Mouse (Mus musculus): ENCODE results near the gene Cisd1. TPM values are rescaled to one million over a fixed set of nuclear protein-coding genes. Genes with fewer than 3 reads are reported as not detected.

Gene Cisd1
- polyA plus RNA-seq, 1 experiment from 2014 or later, result 111 TPM

GRCm38 (mm10) chr10:71346722-71347508 is 2.2 kb upstream of the Cisd1 start:
- no peaks in the 10 kb centered on the region for H3K9me3 ChIP-seq (ENCODE audit: control insufficient read depth, low read length)
- peak overlapping the region; percentile 38; the same call in 1 of the 2 replicates for H3K27ac ChIP-seq (replicated peaks; ENCODE audit: low read depth, low read length)
- DNase-seq (ENCODE audit: low spot score), result no peak
- peak overlapping the region; percentile 53; the same call in 1 of the 2 replicates for H3K9ac ChIP-seq (ENCODE audit: low read length)
- 10% methylated on average over 13 of the region's 13 CpGs for WGBS
- no peak; the same call in 1 of the 2 replicates for ATAC-seq (ENCODE audit: insufficient number of reproducible peaks, low FRiP score, low TSS enrichment, low read depth)
- no peaks in the 10 kb centered on the region for H3K36me3 ChIP-seq (ENCODE audit: control insufficient read depth, insufficient read depth, low read length)
- peak overlapping the region; percentile 87 for H3K4me3 ChIP-seq (ENCODE audit: low read depth, low read length)
- H3K4me1 ChIP-seq (ENCODE audit: control insufficient read depth, insufficient read depth, low read length), result peaks cover 9% of the 10 kb centered on the region
- no peaks in the 10 kb centered on the region for H3K27me3 ChIP-seq (ENCODE audit: control insufficient read depth, insufficient read depth, low read length)
- H3K4me2 ChIP-seq (ENCODE audit: low read depth, severe bottlenecking), result peak overlapping the region; percentile 94

- H3K9ac ChIP-seq (ENCODE audit: low read length), result no peak overlapping the region
- DNase-seq (ENCODE audit: low spot score), result no peak
- H3K4me2 ChIP-seq (ENCODE audit: low read depth, severe bottlenecking), result no peak overlapping the region
- H3K27ac ChIP-seq (replicated peaks; ENCODE audit: low read depth, low read length), result no peak overlapping the region
- H3K4me3 ChIP-seq (ENCODE audit: low read depth, low read length), result no peak overlapping the region
- WGBS, result 36% methylated on average over 2 of the region's 2 CpGs
- no peaks in the 10 kb centered on the region for H3K27me3 ChIP-seq (ENCODE audit: control insufficient read depth, insufficient read depth, low read length)
- H3K4me1 ChIP-seq (ENCODE audit: control insufficient read depth, insufficient read depth, low read length), result peaks cover 9% of the 10 kb centered on the region
- no peaks in the 10 kb centered on the region for H3K36me3 ChIP-seq (ENCODE audit: control insufficient read depth, insufficient read depth, low read length)
- no peaks in the 10 kb centered on the region for H3K9me3 ChIP-seq (ENCODE audit: control insufficient read depth, low read length)
- no peak for ATAC-seq (ENCODE audit: insufficient number of reproducible peaks, low FRiP score, low TSS enrichment, low read depth)
Measured at GRCm38 (mm10) chr10:71346106-71346505, 1.4 kb upstream of the Cisd1 start.

GRCm38 (mm10) chr10:71343567-71344265 is 1.0 kb downstream of the Cisd1 start:
- Histone ChIP-seq H3K36me3 (ENCODE audit: control insufficient read depth, insufficient read depth, low read length) (no peaks in the 10 kb centered on the region), H3K27ac (replicated peaks; ENCODE audit: low read depth, low read length) (no peak overlapping the region), H3K27me3 (ENCODE audit: control insufficient read depth, insufficient read depth, low read length) (no peaks in the 10 kb centered on the region), H3K4me3 (ENCODE audit: low read depth, low read length) (peak overlapping the region; percentile 60), H3K9me3 (ENCODE audit: control insufficient read depth, low read length) (no peaks in the 10 kb centered on the region), H3K4me2 (ENCODE audit: low read depth, severe bottlenecking) (peak overlapping the region; percentile 78), H3K4me1 (ENCODE audit: control insufficient read depth, insufficient read depth, low read length) (peaks cover 14% of the 10 kb centered on the region), H3K9ac (ENCODE audit: low read length) (no peak overlapping the region; the same call in 1 of the 2 replicates)
- ATAC-seq (ENCODE audit: insufficient number of reproducible peaks, low FRiP score, low TSS enrichment, low read depth) (no peak), DNase-seq (ENCODE audit: low spot score) (no peak)
- WGBS, result 24% methylated on average over 14 of the region's 14 CpGs

DNA sequence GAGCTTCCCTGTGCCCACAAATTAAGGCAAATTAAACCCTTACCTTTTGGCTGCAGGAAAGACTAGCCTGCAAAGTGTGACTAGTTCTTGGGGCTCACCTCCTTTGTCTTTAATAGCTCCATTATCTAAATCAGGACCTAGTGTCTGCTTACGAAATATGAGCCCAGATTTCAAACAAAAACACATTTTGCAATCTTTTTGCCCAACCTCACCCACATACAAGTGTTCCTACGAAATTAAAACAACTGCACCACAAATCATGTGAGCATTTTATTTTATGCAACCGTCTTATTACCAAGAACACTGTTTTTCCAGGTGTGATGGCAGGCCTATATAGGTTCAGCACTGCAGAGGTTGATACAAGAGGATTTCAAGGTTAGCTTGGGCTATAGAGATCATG is 1.6 kb downstream of the Cisd1 start:
- no peaks in the 10 kb centered on the region for H3K27me3 ChIP-seq (ENCODE audit: control insufficient read depth, insufficient read depth, low read length)
- H3K36me3 ChIP-seq (ENCODE audit: control insufficient read depth, insufficient read depth, low read length), result no peaks in the 10 kb centered on the region
- H3K27ac ChIP-seq (replicated peaks; ENCODE audit: low read depth, low read length), result no peak overlapping the region
- ATAC-seq (ENCODE audit: insufficient number of reproducible peaks, low FRiP score, low TSS enrichment, low read depth) (no peak), DNase-seq (ENCODE audit: low spot score) (no peak)
- H3K4me3 ChIP-seq (ENCODE audit: low read depth, low read length), result no peak overlapping the region
- no peak overlapping the region for H3K4me2 ChIP-seq (ENCODE audit: low read depth, severe bottlenecking)
- WGBS, result 87% methylated on average over 3 of the region's 3 CpGs
- H3K4me1 ChIP-seq (ENCODE audit: control insufficient read depth, insufficient read depth, low read length), result peaks cover 14% of the 10 kb centered on the region
- H3K9ac ChIP-seq (ENCODE audit: low read length), result no peak overlapping the region
- H3K9me3 ChIP-seq (ENCODE audit: control insufficient read depth, low read length), result no peaks in the 10 kb centered on the region

DNA sequence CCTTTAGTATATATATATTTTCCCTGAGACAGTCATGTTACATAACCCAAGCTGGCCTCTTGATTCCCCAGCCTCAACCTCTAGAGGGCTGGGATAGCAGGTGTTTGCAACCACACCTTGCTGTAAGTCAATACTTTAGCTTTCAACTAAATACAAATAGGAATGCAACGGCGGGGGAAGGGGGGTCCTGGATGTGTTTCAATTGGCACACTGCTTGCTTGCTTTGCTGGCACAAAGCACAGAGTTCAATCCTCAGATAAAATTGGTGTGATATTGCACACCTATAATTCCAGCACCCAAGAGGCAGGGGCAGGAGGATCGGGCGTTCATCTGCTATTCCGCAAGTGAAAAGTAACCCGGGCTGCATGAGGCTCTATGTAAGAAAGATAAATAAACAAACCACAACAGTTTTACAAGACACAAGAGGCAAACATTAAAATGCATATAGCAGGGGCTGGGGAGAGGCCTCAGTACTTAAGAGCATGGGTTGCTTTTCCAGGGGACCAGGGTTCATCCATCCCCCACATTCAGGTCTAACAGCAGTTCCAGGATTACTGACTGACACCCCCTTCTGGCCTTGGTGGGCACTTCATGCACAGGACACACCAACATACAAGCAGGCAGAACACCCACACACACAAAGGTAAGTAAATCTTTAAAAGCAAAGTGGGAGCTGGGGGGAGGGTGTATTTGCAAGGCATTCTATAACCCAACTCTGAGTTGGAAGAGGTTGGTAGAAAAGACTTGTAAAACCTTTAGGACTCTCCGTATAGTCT is 2.5 kb downstream of the Cisd1 start:
- Histone ChIP-seq H3K4me1 (ENCODE audit: control insufficient read depth, insufficient read depth, low read length) (peaks cover 14% of the 10 kb centered on the region), H3K36me3 (ENCODE audit: control insufficient read depth, insufficient read depth, low read length) (no peaks in the 10 kb centered on the region), H3K9me3 (ENCODE audit: control insufficient read depth, low read length) (no peaks in the 10 kb centered on the region), H3K9ac (ENCODE audit: low read length) (no peak overlapping the region), H3K27me3 (ENCODE audit: control insufficient read depth, insufficient read depth, low read length) (no peaks in the 10 kb centered on the region), H3K27ac (replicated peaks; ENCODE audit: low read depth, low read length) (no peak overlapping the region), H3K4me3 (ENCODE audit: low read depth, low read length) (no peak overlapping the region), H3K4me2 (ENCODE audit: low read depth, severe bottlenecking) (no peak overlapping the region)
- ATAC-seq (ENCODE audit: insufficient number of reproducible peaks, low FRiP score, low TSS enrichment, low read depth) (no peak), DNase-seq (ENCODE audit: low spot score) (no peak)
- 91% methylated on average over 7 of the region's 7 CpGs for WGBS

GRCm38 (mm10) chr10:71341290-71341689 is 3.5 kb downstream of the Cisd1 start:
- H3K9ac ChIP-seq (ENCODE audit: low read length), result no peak overlapping the region
- no peak overlapping the region for H3K4me3 ChIP-seq (ENCODE audit: low read depth, low read length)
- H3K27me3 ChIP-seq (ENCODE audit: control insufficient read depth, insufficient read depth, low read length), result no peaks in the 10 kb centered on the region
- ATAC-seq (ENCODE audit: insufficient number of reproducible peaks, low FRiP score, low TSS enrichment, low read depth) (no peak), DNase-seq (ENCODE audit: low spot score) (no peak)
- H3K4me1 ChIP-seq (ENCODE audit: control insufficient read depth, insufficient read depth, low read length), result peaks cover 14% of the 10 kb centered on the region
- H3K27ac ChIP-seq (replicated peaks; ENCODE audit: low read depth, low read length), result no peak overlapping the region
- WGBS, result 96% methylated on average over 9 of the region's 9 CpGs
- H3K9me3 ChIP-seq (ENCODE audit: control insufficient read depth, low read length), result no peaks in the 10 kb centered on the region
- no peak overlapping the region for H3K4me2 ChIP-seq (ENCODE audit: low read depth, severe bottlenecking)
- H3K36me3 ChIP-seq (ENCODE audit: control insufficient read depth, insufficient read depth, low read length), result no peaks in the 10 kb centered on the region

GRCm38 (mm10) chr10:71340195-71340594 is 4.6 kb downstream of the Cisd1 start:
- DNase-seq (ENCODE audit: low spot score) (no peak), ATAC-seq (ENCODE audit: insufficient number of reproducible peaks, low FRiP score, low TSS enrichment, low read depth) (no peak)
- no peak overlapping the region for H3K27ac ChIP-seq (replicated peaks; ENCODE audit: low read depth, low read length)
- no peak overlapping the region for H3K4me2 ChIP-seq (ENCODE audit: low read depth, severe bottlenecking)
- H3K9ac ChIP-seq (ENCODE audit: low read length), result no peak overlapping the region
- H3K36me3 ChIP-seq (ENCODE audit: control insufficient read depth, insufficient read depth, low read length), result no peaks in the 10 kb centered on the region
- H3K27me3 ChIP-seq (ENCODE audit: control insufficient read depth, insufficient read depth, low read length), result no peaks in the 10 kb centered on the region
- H3K4me1 ChIP-seq (ENCODE audit: control insufficient read depth, insufficient read depth, low read length), result peaks cover 12% of the 10 kb centered on the region
- no peak overlapping the region for H3K4me3 ChIP-seq (ENCODE audit: low read depth, low read length)
- 83% methylated on average over 2 of the region's 2 CpGs for WGBS
- no peaks in the 10 kb centered on the region for H3K9me3 ChIP-seq (ENCODE audit: control insufficient read depth, low read length)

- Histone ChIP-seq H3K27ac (replicated peaks; ENCODE audit: low read depth, low read length) (no peak overlapping the region), H3K4me3 (ENCODE audit: low read depth, low read length) (no peak overlapping the region), H3K4me1 (ENCODE audit: control insufficient read depth, insufficient read depth, low read length) (peaks cover 10% of the 10 kb centered on the region), H3K36me3 (ENCODE audit: control insufficient read depth, insufficient read depth, low read length) (no peaks in the 10 kb centered on the region), H3K9me3 (ENCODE audit: control insufficient read depth, low read length) (no peaks in the 10 kb centered on the region), H3K9ac (ENCODE audit: low read length) (no peak overlapping the region), H3K4me2 (ENCODE audit: low read depth, severe bottlenecking) (no peak overlapping the region), H3K27me3 (ENCODE audit: control insufficient read depth, insufficient read depth, low read length) (no peaks in the 10 kb centered on the region)
- 58% methylated on average over 4 of the region's 4 CpGs for WGBS
- ATAC-seq (ENCODE audit: insufficient number of reproducible peaks, low FRiP score, low TSS enrichment, low read depth) (no peak), DNase-seq (ENCODE audit: low spot score) (no peak)
Measured at GRCm38 (mm10) chr10:71339463-71339862, 5.3 kb downstream of the Cisd1 start.

Measured in limb, embryonic 11.5 days (tissue).